Mouse (Mus musculus) kidney, postnatal 25 days (tissue): ENCODE results near the gene Hist1h4h.
"Not testable (repeated sequence)": the region's sequence is repeated elsewhere in the genome, so short reads cannot be mapped to it uniquely, and the experiment has no call there.

Experiments
- DNase-seq, 2 experiments: peaks; one replicate each; pipeline ENCODE4 v3.0.0; 2021; ENCODE audit warnings: mixed read lengths in 2 of 2

Gene Hist1h4h

DNA sequence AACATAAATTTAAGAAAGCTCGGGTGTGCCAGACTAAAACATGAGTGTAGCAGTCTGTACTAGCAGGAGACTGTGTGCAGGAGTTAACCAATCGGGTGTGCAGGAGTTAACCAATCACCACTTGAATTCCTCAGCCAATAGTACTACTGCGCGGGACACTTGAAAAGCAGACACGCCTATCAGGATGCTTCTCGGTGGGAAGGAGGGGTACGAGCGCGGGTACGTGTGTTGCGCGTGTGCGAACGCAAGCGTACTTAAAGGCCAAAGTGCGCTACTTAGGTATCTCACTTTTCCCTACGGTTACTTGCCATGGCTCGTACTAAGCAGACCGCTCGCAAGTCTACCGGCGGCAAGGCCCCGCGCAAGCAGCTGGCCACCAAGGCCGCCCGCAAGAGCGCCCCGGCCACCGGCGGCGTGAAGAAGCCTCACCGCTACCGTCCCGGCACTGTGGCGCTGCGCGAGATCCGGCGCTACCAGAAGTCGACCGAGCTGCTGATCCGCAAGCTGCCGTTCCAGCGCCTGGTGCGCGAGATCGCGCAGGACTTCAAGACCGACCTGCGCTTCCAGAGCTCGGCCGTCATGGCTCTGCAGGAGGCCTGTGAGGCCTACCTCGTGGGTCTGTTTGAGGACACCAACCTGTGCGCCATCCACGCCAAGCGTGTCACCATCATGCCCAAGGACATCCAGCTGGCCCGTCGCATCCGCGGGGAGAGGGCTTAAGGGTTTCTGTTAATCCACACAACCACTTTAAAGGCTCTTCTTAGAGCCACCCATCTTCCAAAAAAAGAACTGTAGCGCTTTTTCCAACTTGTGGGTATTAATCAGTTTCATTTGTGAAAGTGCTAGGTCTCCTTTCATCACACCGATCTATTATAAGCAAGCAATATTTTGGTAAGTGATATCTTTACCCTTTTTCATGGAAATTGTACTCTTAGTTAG, 4.6 kb downstream of the Hist1h4h start, which contains the start of gene Hist1h3g:
Gene Hist1h3g (plus strand): TSS at position 286 of the 939 bp plus-strand sequence.
- peak; percentile 92 for DNase-seq

- DNase-seq = no peak
These were observed 5.4 kb downstream of the Hist1h4h start for GRCm38 (mm10) chr13:23536076-23536822.

- DNase-seq = no peak
These were observed 6.3 kb downstream of the Hist1h4h start for GRCm38 (mm10) chr13:23537006-23537710.

- DNase-seq = no peak
These were observed 7.4 kb downstream of the Hist1h4h start for GRCm38 (mm10) chr13:23538249-23538648.

- DNase-seq = not testable (repeated sequence)
These were observed 9.0 kb downstream of the Hist1h4h start for GRCm38 (mm10) chr13:23539821-23540220.

DNA sequence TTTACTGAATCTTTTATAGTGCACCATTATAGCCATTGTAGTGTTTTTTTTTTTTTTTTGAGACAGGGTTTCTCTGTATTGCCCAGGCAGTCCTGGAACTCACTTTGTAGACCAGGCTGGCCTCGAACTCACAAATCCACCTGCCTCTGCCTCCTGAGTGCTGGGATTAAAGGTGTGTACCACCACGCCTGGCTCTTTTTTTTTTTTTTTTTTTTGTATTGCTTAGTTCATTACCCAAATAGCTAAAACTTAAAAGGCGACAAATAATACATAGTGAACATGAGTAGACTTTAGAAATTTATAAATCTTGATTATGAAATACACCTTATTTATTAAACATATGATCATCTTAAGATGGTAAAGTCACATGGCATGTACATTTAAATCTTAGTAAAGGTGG, 10.6 kb downstream of the Hist1h4h start:
- DNase-seq = no peak

GRCm38 (mm10) chr13:23542225-23542980, 11.6 kb downstream of the Hist1h4h start:
- DNase-seq = not testable (repeated sequence)

DNA sequence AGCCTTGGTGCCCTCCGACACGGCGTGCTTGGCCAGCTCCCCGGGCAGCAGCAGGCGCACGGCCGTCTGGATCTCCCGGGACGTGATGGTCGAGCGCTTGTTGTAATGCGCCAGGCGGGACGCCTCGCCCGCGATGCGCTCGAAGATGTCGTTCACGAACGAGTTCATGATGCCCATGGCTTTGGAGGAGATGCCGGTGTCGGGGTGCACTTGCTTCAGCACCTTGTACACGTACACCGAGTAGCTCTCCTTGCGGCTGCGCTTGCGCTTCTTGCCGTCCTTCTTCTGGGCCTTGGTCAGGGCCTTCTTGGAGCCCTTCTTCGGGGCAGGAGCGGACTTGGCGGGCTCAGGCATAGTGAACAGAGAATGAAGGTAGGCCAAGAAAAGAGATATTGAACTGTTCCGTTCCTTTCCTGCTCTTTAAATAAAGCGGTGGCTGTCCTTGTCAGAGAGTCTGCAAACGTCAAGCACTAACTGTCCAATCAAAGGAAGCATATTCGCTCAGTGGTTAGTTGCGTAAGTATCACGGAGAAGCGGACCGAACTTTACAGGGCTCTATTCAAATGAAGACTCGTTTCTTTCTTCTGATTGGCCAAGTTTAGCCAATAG, 12.3 kb downstream of the Hist1h4h start, which contains the start of gene Hist1h2bh:
Gene Hist1h2bh (minus strand): TSS at position 394 of the 609 bp plus-strand sequence.
- peak; percentile 74 to 85 for DNase-seq

DNA sequence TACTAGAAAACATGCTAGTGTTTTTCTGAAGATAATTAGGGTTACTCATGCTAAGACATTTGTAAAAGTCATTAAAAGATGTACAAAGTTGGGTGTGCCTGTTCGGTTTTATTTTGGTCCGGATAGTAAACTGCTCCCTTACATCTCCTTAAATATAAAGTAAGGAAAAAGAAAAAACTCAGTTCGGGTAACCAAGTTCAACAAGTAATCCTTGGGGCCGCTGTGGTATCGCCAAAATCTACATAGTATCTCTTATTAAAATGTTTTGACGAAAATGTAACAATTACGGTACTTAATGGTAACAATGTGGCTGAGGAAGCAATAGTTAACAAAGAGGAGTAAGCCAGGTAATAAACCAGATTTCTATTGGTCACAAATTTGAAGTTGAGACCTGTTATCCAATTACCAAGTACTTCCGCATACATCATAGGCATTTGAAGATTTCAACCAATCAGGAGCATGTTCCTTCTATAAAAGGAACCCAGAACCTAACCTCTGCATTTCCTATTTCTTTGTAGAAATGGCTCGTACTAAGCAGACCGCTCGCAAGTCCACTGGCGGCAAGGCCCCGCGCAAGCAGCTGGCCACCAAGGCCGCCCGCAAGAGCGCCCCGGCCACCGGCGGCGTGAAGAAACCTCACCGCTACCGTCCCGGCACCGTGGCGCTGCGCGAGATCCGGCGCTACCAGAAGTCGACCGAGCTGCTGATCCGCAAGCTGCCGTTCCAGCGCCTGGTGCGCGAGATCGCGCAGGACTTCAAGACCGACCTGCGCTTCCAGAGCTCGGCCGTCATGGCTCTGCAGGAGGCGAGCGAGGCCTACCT, 13.3 kb downstream of the Hist1h4h start, which contains the start of gene Hist1h3f:
Gene Hist1h3f (plus strand): TSS at position 88 of the 822 bp plus-strand sequence.
- DNase-seq = peak; percentile 55 to 71

DNA sequence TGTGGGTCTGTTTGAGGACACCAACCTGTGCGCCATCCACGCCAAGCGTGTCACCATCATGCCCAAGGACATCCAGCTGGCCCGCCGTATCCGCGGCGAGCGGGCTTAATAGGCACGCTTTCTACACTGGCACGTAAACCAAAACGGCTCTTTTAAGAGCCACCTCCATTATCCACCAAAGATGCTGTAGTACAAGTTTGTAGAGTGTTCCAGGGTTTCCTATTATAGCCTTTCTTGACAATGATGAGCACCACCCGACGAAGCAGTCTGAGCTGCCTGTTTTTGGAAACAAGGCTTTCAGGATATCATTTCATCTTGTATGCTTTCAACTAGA, 13.9 kb downstream of the Hist1h4h start:
- DNase-seq = not testable (repeated sequence)

DNA sequence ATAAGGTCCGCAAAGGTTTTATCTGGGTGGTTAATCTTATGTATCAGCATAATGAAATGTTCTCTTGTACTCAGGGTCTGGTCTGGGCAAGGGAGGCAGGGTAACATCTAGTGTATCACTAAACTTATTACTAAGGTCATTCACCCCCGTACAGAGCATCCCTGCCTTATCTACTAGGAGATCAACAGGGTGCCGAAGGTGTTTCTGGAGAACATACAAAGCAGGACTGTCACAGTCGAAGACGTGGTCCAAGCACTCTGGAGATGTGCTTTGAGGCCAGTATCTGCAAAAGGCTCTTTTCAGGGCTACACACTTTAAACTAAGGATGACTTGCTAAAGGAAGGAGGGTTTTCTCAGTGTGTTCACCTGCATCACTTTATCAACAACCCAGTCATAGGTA, 15.8 kb downstream of the Hist1h4h start:
- no peak for DNase-seq

GRCm38 (mm10) chr13:23550761-23551145, 19.9 kb downstream of the Hist1h4h start:
- DNase-seq = no peak

DNA sequence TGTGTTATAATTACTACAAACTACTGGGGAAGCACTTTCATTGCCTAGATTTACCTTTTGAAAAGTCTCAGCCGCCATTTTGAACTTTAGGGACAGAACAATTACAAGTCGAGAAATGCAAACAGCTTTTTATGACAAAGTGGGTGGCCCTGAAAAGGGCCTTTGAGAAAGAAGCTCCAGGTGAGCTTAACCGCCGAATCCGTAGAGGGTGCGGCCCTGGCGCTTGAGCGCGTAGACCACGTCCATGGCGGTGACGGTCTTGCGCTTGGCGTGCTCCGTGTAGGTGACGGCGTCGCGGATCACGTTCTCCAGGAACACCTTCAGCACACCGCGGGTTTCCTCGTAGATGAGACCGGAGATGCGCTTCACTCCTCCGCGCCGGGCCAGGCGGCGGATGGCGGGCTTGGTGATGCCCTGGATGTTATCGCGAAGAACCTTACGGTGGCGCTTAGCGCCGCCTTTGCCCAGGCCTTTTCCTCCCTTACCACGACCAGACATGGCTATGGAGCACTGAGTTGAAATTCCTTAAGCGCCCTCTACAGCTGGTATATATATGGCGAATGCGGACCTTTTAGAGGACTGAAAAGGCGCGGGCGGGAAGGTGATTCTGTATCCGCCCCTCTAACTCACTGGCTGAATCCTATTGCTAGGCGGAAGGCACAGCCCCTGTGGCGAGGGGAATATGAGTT, 20.4 kb downstream of the Hist1h4h start, which contains the start of gene Hist1h4f:
Gene Hist1h4f (minus strand): TSS at position 503 of the 689 bp plus-strand sequence.
- DNase-seq = peak; percentile 83 to 88

DNA sequence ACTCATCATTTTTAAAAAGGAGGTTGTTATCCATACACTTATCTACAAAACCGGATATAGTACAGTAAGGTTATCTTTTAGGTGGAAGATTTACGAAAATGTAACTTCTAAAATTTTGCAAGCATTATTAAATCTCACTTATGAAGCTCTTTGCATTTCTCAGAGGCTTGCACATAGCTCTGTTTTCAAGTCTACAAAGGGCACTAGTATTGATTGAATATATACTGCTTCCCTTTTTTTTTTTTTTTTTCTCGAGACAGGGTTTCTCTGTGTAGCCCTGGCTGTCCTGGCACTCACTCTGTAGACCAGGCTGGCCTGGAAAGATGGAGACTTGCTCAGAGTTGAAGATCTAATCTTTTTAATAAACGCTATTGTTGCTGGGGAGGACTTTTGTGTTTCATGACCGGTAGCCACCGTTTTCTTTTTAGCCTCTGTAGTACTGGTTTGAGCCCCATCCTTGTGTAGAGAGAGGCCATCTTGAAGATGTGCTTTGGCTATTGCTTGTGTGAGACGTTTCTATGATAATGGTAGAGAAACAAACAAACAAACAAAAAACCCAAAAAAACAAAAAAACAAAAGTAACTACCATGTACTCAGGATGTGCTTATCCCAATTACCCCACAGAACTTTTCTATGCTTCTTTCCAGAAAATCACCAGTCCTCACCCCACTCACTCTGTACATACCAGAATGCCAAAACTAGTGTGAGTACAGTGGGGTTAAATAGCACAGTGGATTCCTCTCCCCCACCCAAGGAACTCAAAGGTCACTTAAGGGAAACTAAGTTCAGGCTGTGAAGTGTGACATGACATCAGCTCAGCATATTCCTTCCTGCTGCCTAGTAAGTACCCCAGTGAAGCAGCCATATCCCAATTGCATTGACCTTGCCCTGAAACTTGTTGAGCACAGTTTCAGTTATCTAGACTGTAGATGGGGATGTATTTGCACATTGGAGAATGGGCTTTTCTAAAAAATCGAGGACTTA, 21.4 kb downstream of the Hist1h4h start:
- DNase-seq = no peak

DNA sequence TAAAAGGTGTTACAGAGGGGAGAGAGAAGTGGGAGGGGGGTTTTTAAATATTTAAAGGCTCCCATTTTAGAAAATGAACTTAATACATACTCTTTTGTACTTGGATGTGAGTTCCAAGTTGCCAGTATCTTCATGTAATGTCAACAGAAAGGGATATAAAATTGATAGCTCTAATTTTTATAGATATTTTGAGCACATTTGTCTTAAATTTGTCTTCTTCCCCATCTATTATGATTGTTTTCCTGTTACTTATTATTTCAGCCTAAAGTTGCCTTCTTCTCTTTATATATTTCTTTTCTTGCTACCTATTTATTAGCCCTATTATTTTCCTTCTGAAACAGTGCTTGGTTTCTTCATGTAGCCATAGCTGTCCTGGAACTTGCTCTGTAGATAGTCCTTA, 22.1 kb downstream of the Hist1h4h start, which contains the start of gene Hist1h1d:
Gene Hist1h1d (plus strand): TSS at position 301 of the 400 bp plus-strand sequence.
- no peak for DNase-seq

DNA sequence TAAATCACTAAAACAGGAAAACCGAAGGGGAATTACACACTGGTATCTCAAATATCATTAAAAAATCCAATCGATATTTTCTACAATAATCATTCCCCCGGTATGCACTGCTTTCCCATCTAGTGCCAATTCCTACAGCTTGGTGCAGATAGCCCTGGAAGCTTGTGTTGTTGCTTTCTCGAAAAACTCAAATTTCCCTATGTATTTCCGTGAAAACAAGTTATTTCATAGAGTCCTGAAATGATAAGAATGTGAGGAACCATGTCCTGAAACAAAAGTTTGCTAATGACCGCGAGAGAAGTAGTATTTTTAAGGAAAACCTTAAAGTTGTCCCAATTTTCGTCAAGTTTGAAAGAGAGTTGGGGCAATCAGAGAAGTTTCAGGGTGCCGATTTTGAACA, 23.5 kb downstream of the Hist1h4h start:
- DNase-seq = no peak

DNA sequence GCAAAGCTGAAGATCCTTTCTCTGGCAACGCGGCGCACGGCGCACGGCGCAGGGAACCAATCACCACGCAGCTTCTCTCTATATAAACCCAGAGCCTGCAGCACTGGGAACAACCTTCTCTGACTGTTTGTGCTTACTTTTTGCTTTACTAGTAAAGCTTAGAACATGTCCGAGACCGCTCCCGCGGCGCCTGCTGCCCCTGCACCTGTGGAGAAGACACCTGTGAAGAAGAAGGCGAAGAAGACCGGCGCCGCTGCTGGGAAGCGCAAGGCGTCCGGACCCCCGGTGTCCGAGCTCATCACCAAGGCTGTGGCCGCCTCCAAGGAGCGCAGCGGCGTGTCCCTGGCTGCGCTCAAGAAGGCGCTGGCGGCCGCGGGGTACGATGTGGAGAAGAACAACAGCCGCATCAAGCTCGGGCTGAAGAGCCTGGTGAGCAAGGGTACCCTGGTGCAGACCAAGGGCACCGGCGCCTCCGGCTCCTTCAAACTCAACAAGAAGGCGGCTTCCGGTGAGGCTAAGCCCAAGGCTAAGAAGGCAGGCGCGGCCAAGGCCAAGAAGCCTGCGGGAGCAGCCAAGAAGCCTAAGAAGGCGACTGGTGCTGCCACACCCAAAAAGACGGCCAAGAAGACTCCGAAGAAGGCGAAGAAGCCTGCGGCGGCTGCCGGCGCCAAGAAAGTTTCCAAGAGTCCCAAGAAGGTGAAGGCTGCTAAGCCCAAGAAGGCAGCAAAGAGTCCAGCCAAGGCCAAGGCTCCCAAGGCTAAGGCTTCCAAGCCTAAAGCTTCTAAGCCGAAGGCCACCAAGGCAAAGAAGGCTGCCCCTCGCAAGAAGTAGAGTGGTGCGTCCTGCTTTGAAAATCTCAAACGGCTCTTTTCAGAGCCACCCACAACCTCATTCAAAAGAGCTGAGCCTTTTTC, 24.3 kb downstream of the Hist1h4h start:
- DNase-seq = peak; percentile 70 to 86
